Mouse (Mus musculus) G1E (cell line): ENCODE measurements around the gene Abcg1.

Source experiments
- CTCF ChIP-seq: IDR thresholded peaks from 2 replicates; pipeline ENCODE4 v1.5.1; 2012; ENCODE audit warnings: low read depth, low read length, inconsistent platforms, mixed read lengths
- GATA1 ChIP-seq: IDR thresholded peaks from 2 replicates; pipeline ENCODE4 v1.6.1; 2012; ENCODE audit warnings: borderline replicate concordance, low read length, inconsistent platforms, mixed read lengths
- GATA2 ChIP-seq: IDR thresholded peaks from 2 replicates; pipeline ENCODE4 v1.6.1; 2012; ENCODE audit warnings: low read depth, low read length, inconsistent platforms, borderline replicate concordance
- POLR2AphosphoS5 ChIP-seq: IDR thresholded peaks from 2 replicates; pipeline ENCODE4 v1.6.1; 2012; ENCODE audit warnings: low read depth, low read length, inconsistent platforms; ENCODE audit not compliant: insufficient replicate concordance
- TAL1 ChIP-seq: conservative IDR thresholded peaks from 2 replicates; pipeline ENCODE4 v1.6.1; 2012; ENCODE audit warnings: low read depth, low read length, inconsistent platforms, mixed read lengths

GRCm38 (mm10) chr17:31033251-31033650 lies 24.2 kb upstream of the Abcg1 start:
- TF ChIP-seq CTCF (no peak), POLR2AphosphoS5 (no peak), GATA1 (no peak), GATA2 (no peak), TAL1 (no peak)
